Mouse (Mus musculus): ENCODE results near the gene Vsx1.

DNA sequence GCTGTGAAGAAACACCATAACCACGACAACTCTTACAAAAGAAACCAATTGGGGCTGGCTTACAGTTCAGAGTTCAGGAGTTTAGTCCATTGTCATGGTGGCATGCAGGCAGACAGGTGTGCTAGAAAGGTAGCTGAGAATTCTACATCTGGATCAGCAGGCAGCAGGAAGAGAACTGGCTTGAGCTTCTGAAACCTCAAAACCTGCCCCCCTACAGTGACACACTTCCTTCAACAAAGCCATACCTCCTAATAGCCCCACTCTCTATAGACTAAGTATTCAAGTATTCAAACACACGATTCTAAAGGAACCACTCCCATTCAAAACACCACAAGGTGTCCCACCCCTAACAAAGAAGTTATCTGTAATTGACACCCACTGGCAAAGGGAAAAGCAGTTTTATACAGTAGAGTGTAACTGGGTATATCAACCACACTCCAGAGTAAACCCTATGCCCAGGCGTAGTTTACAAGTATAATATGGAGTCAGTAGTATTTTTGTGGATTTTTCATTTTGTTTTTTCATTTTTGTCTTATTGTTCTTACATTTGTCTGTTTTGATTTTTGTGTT lies 53.2 kb downstream of the Vsx1 start:
- no peak for TF ChIP-seq POLR2A (IDR thresholded peaks at IDR 0.05; ENCODE audit: insufficient read length, low read depth)
- no peak for TF ChIP-seq REST (IDR thresholded peaks at IDR 0.05; ENCODE audit: insufficient read depth, insufficient read length)
- no peak for TF ChIP-seq E2F4 (IDR thresholded peaks at IDR 0.05; ENCODE audit: insufficient read depth)
- TF ChIP-seq SRF (IDR thresholded peaks at IDR 0.05; ENCODE audit: control insufficient read depth, insufficient read length, low read depth) = no peak
- no peak for TF ChIP-seq CEBPB (IDR thresholded peaks at IDR 0.05; ENCODE audit: insufficient read depth, poor library complexity, severe bottlenecking)
